Mouse (Mus musculus) olfactory bulb, adult 2 months (tissue): Measurements from ENCODE around the gene Gm36864.

Source experiments
- CTCF ChIP-seq: fragments of 200-500 bp; IDR thresholded peaks from 2 replicates; pipeline ENCODE4 v1.5.1; 2012; ENCODE audit warnings: low read depth, mild to moderate bottlenecking, low read length, moderate library complexity; ENCODE audit not compliant: insufficient read depth
- POLR2A ChIP-seq: fragments of 200-500 bp; IDR thresholded peaks from 2 replicates; pipeline ENCODE4 v1.6.1; 2012; ENCODE audit warnings: mild to moderate bottlenecking, low read depth, low read length, moderate library complexity; ENCODE audit not compliant: insufficient read depth

GRCm38 (mm10) chr7:44268117-44268516, 32.1 kb downstream of the Gm36864 start:
- no peak for TF ChIP-seq CTCF
- TF ChIP-seq POLR2A: no peak
